Mouse (Mus musculus) hindbrain, postnatal 0 days (tissue): ENCODE results near the gene Tmc5. TPM values are rescaled to one million over a fixed set of nuclear protein-coding genes. Genes with fewer than 3 reads are reported as not detected.

ENCODE experiments used
- ATAC-seq: fragments of 200-750 bp; cut with Nextera tagmentation; 2 replicates; pipeline ENCODE4 v1.8.0; 2017; ENCODE audit warnings: mild to moderate bottlenecking, moderate TSS enrichment, moderate library complexity
- DNase-seq: peaks from one replicate; pipeline ENCODE4 v3.0.0-alpha.2; 2015; ENCODE audit warnings: low spot score
- H3K27ac ChIP-seq: fragments of 300-500 bp; sonication (generic); 2 replicates; pipeline ENCODE4 v1.5.1; 2014; ENCODE audit warnings: mild to moderate bottlenecking
- H3K27me3 ChIP-seq: fragments of 300-500 bp; sonication (generic); 2 replicates; pipeline ENCODE4 v1.6.1; 2014; ENCODE audit warnings: low read length, mixed read lengths; ENCODE audit not compliant: insufficient read depth
- H3K36me3 ChIP-seq: fragments of 300-500 bp; sonication (generic); 2 replicates; pipeline ENCODE4 v1.6.1; 2014; ENCODE audit warnings: low read length, mixed read lengths; ENCODE audit not compliant: insufficient read depth
- H3K4me1 ChIP-seq: fragments of 300-500 bp; sonication (generic); 2 replicates; pipeline ENCODE4 v1.6.1; 2014; ENCODE audit warnings: antibody characterized with exemption, low read length, mixed read lengths; ENCODE audit not compliant: insufficient read depth
- H3K4me2 ChIP-seq: fragments of 300-500 bp; sonication (generic); 2 replicates; pipeline ENCODE4 v1.6.1; 2014; ENCODE audit warnings: low read depth, mild to moderate bottlenecking, low read length, moderate library complexity, mixed read lengths
- H3K4me3 ChIP-seq: fragments of 300-500 bp; sonication (generic); 2 replicates; pipeline ENCODE4 v1.5.1; 2014; ENCODE audit warnings: low read length
- H3K9ac ChIP-seq: fragments of 300-500 bp; sonication (generic); replicated peaks from 2 replicates; pipeline ENCODE4 v1.6.1; 2014; ENCODE audit warnings: mild to moderate bottlenecking, low read length, moderate library complexity, mixed read lengths
- H3K9me3 ChIP-seq: fragments of 300-500 bp; sonication (generic); 2 replicates; pipeline ENCODE4 v1.6.1; 2016; ENCODE audit warnings: low read length, mixed read lengths
- CTCF ChIP-seq: IDR thresholded peaks from 2 replicates; pipeline ENCODE4 v1.5.1; 2016; ENCODE audit warnings: antibody characterized with exemption, control low read depth, low read depth
- WGBS: fragments of 180-500 bp; shearing (Covaris S2); extraction: QIAGEN DNeasy Blood & Tissue Kit; methylation state at CpG from one replicate; pipeline ENCODE4 v1.1.7; 2014; 5-methylcytosine and 5-hydroxymethylcytosine counted together
- polyA plus RNA-seq: library from polyadenylated mRNA; unstranded; fragments of >200 nt; fragmentation: Nextera tagmentation; extraction: Ambion mirVana; gene quantifications from 2 replicates; pipeline ENCODE4 v1.2.1, GENCODE M21; 2015
- total RNA-seq: library from RNA; depleted of rRNA; stranded (reverse); fragments of >200 nt; gene quantifications from 2 replicates; pipeline ENCODE4 v1.2.3, GENCODE M21; 2014

Gene Tmc5
- total and polyA plus RNA-seq, 2 experiments from 2014 or later: 0.24 to 0.73 TPM

DNA sequence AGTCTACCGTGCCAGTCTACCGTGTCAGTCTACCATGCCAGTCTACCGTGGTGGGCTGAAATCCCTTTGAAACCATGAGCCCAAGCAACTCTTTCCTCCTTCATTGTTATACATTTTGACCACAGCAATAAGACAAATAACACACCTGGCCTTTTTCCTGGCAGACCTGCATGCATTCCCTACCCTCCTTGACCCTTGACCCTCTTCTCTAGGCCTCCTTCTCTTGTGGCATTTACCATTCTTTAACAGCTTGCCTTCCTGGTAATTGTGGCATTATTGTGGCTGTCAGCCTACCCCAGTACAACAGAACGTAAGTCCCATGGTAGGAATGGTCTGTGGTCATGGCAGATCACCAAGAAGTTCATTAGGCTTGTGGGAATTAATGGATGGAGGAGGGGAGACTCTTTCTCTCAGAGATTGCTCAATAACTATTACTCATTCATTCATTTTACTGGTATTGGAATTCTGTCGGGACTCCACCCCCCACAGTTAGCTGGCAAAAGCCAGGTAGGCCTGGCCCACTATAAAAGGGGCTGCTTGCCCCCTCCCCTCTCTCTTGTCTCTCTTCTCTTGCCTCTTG, 6.3 kb upstream of the Tmc5 start:
- H3K9me3 ChIP-seq: no peaks in the 10 kb centered on the region
- no peak overlapping the region for H3K27ac ChIP-seq
- TF ChIP-seq CTCF: no peak
- H3K36me3 ChIP-seq: no peaks in the 10 kb centered on the region
- DNase-seq (no peak), ATAC-seq (no peak)
- H3K27me3 ChIP-seq: no peaks in the 10 kb centered on the region
- no peak overlapping the region for H3K4me2 ChIP-seq
- no peak overlapping the region for H3K4me3 ChIP-seq
- H3K4me1 ChIP-seq: peaks cover 8% of the 10 kb centered on the region; the same call in 1 of the 2 replicates
- H3K9ac ChIP-seq: no peak overlapping the region
- 87% methylated on average over 5 of the region's 5 CpGs for WGBS

DNA sequence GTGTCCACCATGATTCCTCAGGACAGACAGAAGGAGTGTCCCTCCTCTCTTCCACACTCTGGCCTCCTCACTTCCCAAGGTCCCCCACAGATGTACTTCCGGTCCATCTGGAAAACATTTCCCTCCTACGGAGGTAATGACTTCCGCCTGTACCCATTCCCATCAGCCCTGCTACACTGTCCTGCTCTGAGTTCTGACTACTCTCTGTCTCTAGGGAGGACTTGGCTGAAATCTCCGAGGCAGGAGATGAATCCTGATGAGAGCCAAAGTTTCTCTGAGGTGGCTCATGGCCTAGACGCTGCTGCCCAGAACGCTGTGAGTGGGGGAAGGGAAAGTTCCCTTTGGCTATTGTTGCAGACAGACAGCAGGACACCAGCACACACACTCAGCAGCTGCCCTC, 5.0 kb upstream of the Tmc5 start:
- Histone ChIP-seq H3K36me3 (no peaks in the 10 kb centered on the region), H3K27me3 (no peaks in the 10 kb centered on the region), H3K4me1 (peaks cover 9% of the 10 kb centered on the region), H3K9me3 (no peaks in the 10 kb centered on the region), H3K27ac (peak overlapping the region; percentile 86), H3K9ac (no peak overlapping the region), H3K4me2 (no peak overlapping the region), H3K4me3 (no peak overlapping the region)
- WGBS: 16% methylated on average over 6 of the region's 6 CpGs
- peak; percentile 65 for DNase-seq
- no peak for TF ChIP-seq CTCF
- ATAC-seq: peak; percentile 39; the same call in 1 of the 2 replicates

DNA sequence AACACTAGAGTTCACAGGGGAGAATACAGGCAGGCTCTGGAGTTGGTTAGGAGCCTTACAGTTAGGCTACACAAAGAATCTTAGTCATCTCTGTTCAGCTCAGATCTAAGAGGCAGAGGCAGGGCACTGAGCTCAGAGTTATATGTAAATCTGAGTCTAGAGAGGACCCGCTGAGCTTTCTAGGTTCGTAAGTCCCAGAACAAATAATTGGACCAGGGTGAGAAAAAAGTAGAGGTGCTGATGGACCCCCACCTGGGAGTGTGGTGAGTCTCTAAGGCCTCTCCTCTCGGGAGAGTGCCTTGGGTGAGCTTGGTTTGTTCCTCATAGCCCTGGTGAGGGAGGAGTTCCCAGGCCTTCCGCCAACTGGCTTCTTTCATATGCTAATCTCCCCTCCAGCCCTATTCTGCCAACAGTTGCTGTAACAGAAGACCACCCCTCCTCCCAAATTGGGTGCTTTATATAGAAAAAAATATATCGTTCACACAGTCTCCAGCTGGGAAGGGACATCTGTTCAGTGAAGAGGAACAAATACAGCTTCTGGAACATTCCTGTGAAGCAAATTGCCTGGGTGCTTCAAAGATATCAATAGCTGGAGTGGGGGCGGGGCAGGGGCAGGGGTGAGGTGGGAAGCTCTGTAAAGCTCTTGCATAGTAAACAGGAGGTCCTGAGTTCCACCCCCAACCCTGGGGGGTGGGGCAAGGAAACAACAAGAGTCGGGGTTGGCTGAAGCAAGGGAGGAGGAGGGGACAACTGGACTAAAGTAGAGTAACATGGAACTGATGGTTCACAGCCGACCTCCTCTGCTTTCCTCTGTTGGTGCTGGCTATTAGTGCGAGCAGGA, 3.3 kb upstream of the Tmc5 start:
- peak; percentile 91 for ATAC-seq
- Histone ChIP-seq H3K4me3 (no peak overlapping the region), H3K9ac (no peak overlapping the region), H3K4me1 (peaks cover 12% of the 10 kb centered on the region), H3K4me2 (peak overlapping the region; percentile 36; the same call in 1 of the 2 replicates), H3K27me3 (no peaks in the 10 kb centered on the region), H3K36me3 (no peaks in the 10 kb centered on the region), H3K27ac (peak overlapping the region; percentile 86), H3K9me3 (no peaks in the 10 kb centered on the region)
- no peak for TF ChIP-seq CTCF
- peak; percentile 90 for DNase-seq
- 13% methylated on average over 9 of the region's 9 CpGs for WGBS

GRCm38 (mm10) chr7:118594611-118595010, 2.5 kb upstream of the Tmc5 start:
- TF ChIP-seq CTCF: no peak
- H3K4me1 ChIP-seq: peaks cover 12% of the 10 kb centered on the region
- WGBS: 24% methylated on average over 10 of the region's 10 CpGs
- H3K4me2 ChIP-seq: peak overlapping the region; percentile 36
- DNase-seq (no peak), ATAC-seq (no peak)
- H3K36me3 ChIP-seq: no peaks in the 10 kb centered on the region
- no peaks in the 10 kb centered on the region for H3K9me3 ChIP-seq
- H3K4me3 ChIP-seq: no peak overlapping the region
- H3K9ac ChIP-seq: no peak overlapping the region
- H3K27ac ChIP-seq: peak overlapping the region; percentile 86
- no peaks in the 10 kb centered on the region for H3K27me3 ChIP-seq

GRCm38 (mm10) chr7:118595228-118595627, 1.9 kb upstream of the Tmc5 start:
- Histone ChIP-seq H3K4me2 (peak overlapping the region; percentile 39), H3K4me3 (no peak overlapping the region), H3K27ac (peak overlapping the region; percentile 86; the same call in 1 of the 2 replicates), H3K4me1 (peaks cover 12% of the 10 kb centered on the region), H3K9me3 (no peaks in the 10 kb centered on the region), H3K9ac (no peak overlapping the region), H3K36me3 (no peaks in the 10 kb centered on the region), H3K27me3 (no peaks in the 10 kb centered on the region)
- WGBS: under 1% methylated on average over 14 of the region's 14 CpGs
- ATAC-seq (peak; percentile 46), DNase-seq (peak; percentile 98)
- peak; percentile 100 for TF ChIP-seq CTCF

DNA sequence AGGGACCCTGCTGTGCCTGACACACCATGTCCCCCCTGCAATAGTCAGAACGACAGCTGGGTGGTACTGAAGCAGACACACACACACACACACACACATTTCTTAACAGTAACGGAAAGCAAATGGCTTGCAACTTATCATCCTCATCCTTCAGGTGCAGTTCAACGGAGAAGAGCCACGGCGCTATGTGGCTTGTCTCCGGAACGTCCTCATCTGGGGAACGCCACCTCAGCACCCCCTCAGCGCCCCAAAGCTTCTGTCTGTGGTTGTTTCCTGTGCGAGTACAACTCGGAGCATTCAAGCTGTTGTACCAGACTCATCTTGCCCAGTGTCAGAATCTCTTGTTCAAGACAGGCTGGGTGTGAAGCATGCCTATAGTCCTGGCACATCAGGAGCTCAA, 826 bp upstream of the Tmc5 start:
- TF ChIP-seq CTCF: no peak
- Histone ChIP-seq H3K4me3 (no peak overlapping the region), H3K27ac (no peak overlapping the region), H3K4me1 (peaks cover 12% of the 10 kb centered on the region), H3K9ac (no peak overlapping the region), H3K9me3 (no peaks in the 10 kb centered on the region), H3K36me3 (no peaks in the 10 kb centered on the region), H3K27me3 (no peaks in the 10 kb centered on the region), H3K4me2 (no peak overlapping the region)
- ATAC-seq (no peak), DNase-seq (no peak)
- 69% methylated on average over 11 of the region's 11 CpGs for WGBS
